ENCODE assay signal across 8 mouse cellular contexts in genomic region chr15:103308056-103308875, GRCm38 (mm10). TPM values are rescaled to one million over a fixed set of nuclear protein-coding genes. Genes with fewer than 3 reads are reported as not detected.
DNase-seq lines count a peak whose midpoint lies in the region; ATAC-seq and TF ChIP-seq lines count a peak whose summit lies in the region.

No protein-coding gene starts in this region.

- H3K4me1 ChIP-seq in forebrain, embryonic 15.5 days: peaks cover 32% of the 10 kb centered on the region
- peaks cover 36% of the 10 kb centered on the region for H3K4me1 ChIP-seq in midbrain, embryonic 12.5 days

- H3K4me3 ChIP-seq in layer of hippocampus, adult 2 months: no peak overlapping the region
- no peak overlapping the region for H3K4me3 ChIP-seq in forebrain, embryonic 15.5 days
- H3K4me3 ChIP-seq in midbrain, embryonic 12.5 days: no peak overlapping the region

- H3K27ac ChIP-seq in layer of hippocampus, adult 2 months: no peak overlapping the region
- H3K27ac ChIP-seq in forebrain, embryonic 15.5 days (replicated peaks): no peak overlapping the region
- H3K27ac ChIP-seq in midbrain, embryonic 12.5 days (replicated peaks): no peak overlapping the region

- no peaks in the 10 kb centered on the region for H3K36me3 ChIP-seq in forebrain, embryonic 15.5 days
- no peaks in the 10 kb centered on the region for H3K36me3 ChIP-seq in midbrain, embryonic 12.5 days

- H3K9ac ChIP-seq in forebrain, embryonic 15.5 days (replicated peaks): 0 out of 2 replicates have a peak overlapping the region, but pooled peaks have one; percentile 21
- no peak overlapping the region; the same call in none of the 2 replicates for H3K9ac ChIP-seq in midbrain, embryonic 12.5 days (replicated peaks)

- no peaks in the 10 kb centered on the region for H3K27me3 ChIP-seq in forebrain, embryonic 15.5 days
- peaks cover 19% of the 10 kb centered on the region for H3K27me3 ChIP-seq in midbrain, embryonic 12.5 days

- no peak for ATAC-seq in forebrain, embryonic 15.5 days (replicated peaks)
- no peak for ATAC-seq in midbrain, embryonic 12.5 days (ENCODE audit: low FRiP score, low read depth)

- 0 out of 2 replicates have a peak, but pooled peaks have one; percentile 3 for TF ChIP-seq CTCF in layer of hippocampus, adult 2 months (conservative IDR thresholded peaks at IDR 0.05)

- H3K9me3 ChIP-seq in forebrain, embryonic 15.5 days: no peaks in the 10 kb centered on the region
- H3K9me3 ChIP-seq in midbrain, embryonic 12.5 days: no peaks in the 10 kb centered on the region

- DNase-seq in layer of hippocampus, adult 2 months (ENCODE audit: low spot score in 2 of 2): no peak
- no peak for DNase-seq in layer of hippocampus, postnatal 25 days (ENCODE audit: extremely low spot score in 1 of 2, low spot score in 1 of 2)
- peak; percentile 55 to 75 for DNase-seq in kidney, postnatal 25 days
- DNase-seq in ovary, adult 18-20 months (ENCODE audit: low spot score): no peak
- DNase-seq in layer of hippocampus, adult 11-12 months (ENCODE audit: low spot score): no peak
- no peak for DNase-seq in right cerebral cortex, postnatal 36 days (ENCODE audit: low spot score in 2 of 2)

- WGBS in forebrain, embryonic 15.5 days: 50% methylated on average over 28 of the region's 28 CpGs
- WGBS in midbrain, embryonic 12.5 days: 52% methylated on average over 28 of the region's 28 CpGs

- H3K4me2 ChIP-seq in forebrain, embryonic 15.5 days (replicated peaks): peak overlapping the region; percentile 4; the same call in 1 of the 2 replicates
- peak overlapping the region; percentile 12; the same call in 1 of the 2 replicates for H3K4me2 ChIP-seq in midbrain, embryonic 12.5 days (replicated peaks)

RNA-seq across cellular contexts. Expression of gene Gpr84, which starts 2.1 kb away (rescaled TPM):
- under 1 TPM; 0.61 to 0.81 TPM for total RNA-seq in layer of hippocampus, adult 2 months (2021)
- total RNA-seq in layer of hippocampus, postnatal 25 days (2021): 1 to 10 TPM in 1 of 2 experiments, under 1 TPM in 1; 0.66 to 1.1 TPM
- 0.28 and 0.37 TPM in 2 replicates for polyA plus RNA-seq in forebrain, embryonic 15.5 days (2015; fragmentation: Nextera tagmentation; extraction: Ambion mirVana)
- 0.10 and 0.20 TPM in 2 replicates for polyA plus RNA-seq in midbrain, embryonic 12.5 days (2016; fragmentation: Nextera tagmentation; extraction: Ambion mirVana)

RNA-seq across cellular contexts. Expression of gene Zfp385a, which starts 31.6 kb away (rescaled TPM):
- 10 to 100 TPM; 40.8 to 42.2 TPM for total RNA-seq in layer of hippocampus, adult 2 months (2021)
- total RNA-seq in layer of hippocampus, postnatal 25 days (2021): 10 to 100 TPM; 40.7 to 45.0 TPM
- polyA plus RNA-seq in forebrain, embryonic 15.5 days (2015; fragmentation: Nextera tagmentation; extraction: Ambion mirVana): 12.7 and 13.0 TPM in 2 replicates
- polyA plus RNA-seq in midbrain, embryonic 12.5 days (2016; fragmentation: Nextera tagmentation; extraction: Ambion mirVana): 19.6 and 20.8 TPM in 2 replicates

RNA-seq across cellular contexts. Expression of gene Copz1, which starts 35.8 kb away (rescaled TPM):
- 10 to 100 TPM; 91.0 to 96.2 TPM for total RNA-seq in layer of hippocampus, adult 2 months (2021)
- 100 to 1,000 TPM; 101 to 105 TPM for total RNA-seq in layer of hippocampus, postnatal 25 days (2021)
- 215 and 220 TPM in 2 replicates for polyA plus RNA-seq in forebrain, embryonic 15.5 days (2015; fragmentation: Nextera tagmentation; extraction: Ambion mirVana)
- polyA plus RNA-seq in midbrain, embryonic 12.5 days (2016; fragmentation: Nextera tagmentation; extraction: Ambion mirVana): 232 and 235 TPM in 2 replicates

RNA-seq across cellular contexts. Expression of gene Nfe2, which starts 50.1 kb away (rescaled TPM):
- total RNA-seq in layer of hippocampus, adult 2 months (2021): not detected
- not detected for total RNA-seq in layer of hippocampus, postnatal 25 days (2021)
- polyA plus RNA-seq in forebrain, embryonic 15.5 days (2015; fragmentation: Nextera tagmentation; extraction: Ambion mirVana): 0.38 and 0.63 TPM in 2 replicates
- polyA plus RNA-seq in midbrain, embryonic 12.5 days (2016; fragmentation: Nextera tagmentation; extraction: Ambion mirVana): 3.4 and 3.8 TPM in 2 replicates

RNA-seq across cellular contexts. Expression of gene Itga5, which starts 58.3 kb away (rescaled TPM):
- 1 to 10 TPM; 1.2 to 2.1 TPM for total RNA-seq in layer of hippocampus, adult 2 months (2021)
- total RNA-seq in layer of hippocampus, postnatal 25 days (2021): 1 to 10 TPM; 1.4 to 2.4 TPM
- 5.7 and 7.2 TPM in 2 replicates for polyA plus RNA-seq in forebrain, embryonic 15.5 days (2015; fragmentation: Nextera tagmentation; extraction: Ambion mirVana)
- polyA plus RNA-seq in midbrain, embryonic 12.5 days (2016; fragmentation: Nextera tagmentation; extraction: Ambion mirVana): 19.0 and 21.2 TPM in 2 replicates

Comparison
In these comparisons a context has a peak if more than half of its experiments do, and no peak if none do; other contexts are left out.
1. DNase-seq: peak in kidney, postnatal 25 days (2 of 2); none in layer of hippocampus, adult 2 months (0 of 2), layer of hippocampus, postnatal 25 days (0 of 2), ovary, adult 18-20 months (single experiment), layer of hippocampus, adult 11-12 months (single experiment) and right cerebral cortex, postnatal 36 days (0 of 2).